Mouse (Mus musculus): Measurements from ENCODE around the gene Slc9a3. TPM values are rescaled to one million over a fixed set of nuclear protein-coding genes. Genes with fewer than 3 reads are reported as not detected.

The Slc9a3 gene
- polyA plus RNA-seq, 1 experiment from 2014 or later: not detected

- ATAC-seq (ENCODE audit: insufficient number of reproducible peaks, insufficient read depth, low FRiP score, low read depth): no peak; the same call in 1 of the 2 replicates
- no peak overlapping the region for H3K27ac ChIP-seq (ENCODE audit: low read length)
- 0 out of 2 replicates have a peak, but pooled peaks cover 4% of the 10 kb centered on the region for H3K4me1 ChIP-seq (ENCODE audit: control insufficient read depth, insufficient read depth, low read length)
- peaks cover 8% of the 10 kb centered on the region; the same call in 1 of the 2 replicates for H3K36me3 ChIP-seq (ENCODE audit: control insufficient read depth, insufficient read depth, low read length)
- peak overlapping the region; percentile 44 for H3K4me3 ChIP-seq (ENCODE audit: low read depth, low read length)
- no peaks in the 10 kb centered on the region for H3K9me3 ChIP-seq (ENCODE audit: control insufficient read depth, low read depth, low read length)
- H3K4me2 ChIP-seq (replicated peaks; ENCODE audit: low read depth, low read length): peak overlapping the region; percentile 37
- H3K27me3 ChIP-seq (ENCODE audit: control insufficient read depth, insufficient read depth, low read length): no peaks in the 10 kb centered on the region
- WGBS: 14% methylated on average over 9 of the region's 9 CpGs
- no peak overlapping the region for H3K9ac ChIP-seq (replicated peaks; ENCODE audit: low read depth, low read length)
Observed at GRCm38 (mm10) chr13:74167057-74167413, 45.8 kb downstream of the Slc9a3 start.

GRCm38 (mm10) chr13:74167492-74167891, 46.2 kb downstream of the Slc9a3 start:
- peaks cover 11% of the 10 kb centered on the region; the same call in 1 of the 2 replicates for H3K36me3 ChIP-seq (ENCODE audit: control insufficient read depth, insufficient read depth, low read length)
- WGBS: 78% methylated on average over 2 of the region's 2 CpGs
- H3K27ac ChIP-seq (ENCODE audit: low read length): no peak overlapping the region
- no peaks in the 10 kb centered on the region for H3K9me3 ChIP-seq (ENCODE audit: control insufficient read depth, low read depth, low read length)
- ATAC-seq (ENCODE audit: insufficient number of reproducible peaks, insufficient read depth, low FRiP score, low read depth): no peak
- H3K9ac ChIP-seq (replicated peaks; ENCODE audit: low read depth, low read length): no peak overlapping the region
- H3K4me2 ChIP-seq (replicated peaks; ENCODE audit: low read depth, low read length): peak overlapping the region; percentile 37; the same call in 1 of the 2 replicates
- 0 out of 2 replicates have a peak overlapping the region, but pooled peaks have one; percentile 44 for H3K4me3 ChIP-seq (ENCODE audit: low read depth, low read length)
- H3K4me1 ChIP-seq (ENCODE audit: control insufficient read depth, insufficient read depth, low read length): 0 out of 2 replicates have a peak, but pooled peaks cover 4% of the 10 kb centered on the region
- no peaks in the 10 kb centered on the region for H3K27me3 ChIP-seq (ENCODE audit: control insufficient read depth, insufficient read depth, low read length)

GRCm38 (mm10) chr13:74169446-74170164, 48.3 kb downstream of the Slc9a3 start:
- no peak overlapping the region for H3K27ac ChIP-seq (ENCODE audit: low read length)
- no peak overlapping the region for H3K9ac ChIP-seq (replicated peaks; ENCODE audit: low read depth, low read length)
- 81% methylated on average over 10 of the region's 10 CpGs for WGBS
- H3K36me3 ChIP-seq (ENCODE audit: control insufficient read depth, insufficient read depth, low read length): peaks cover 26% of the 10 kb centered on the region; the same call in 1 of the 2 replicates
- H3K9me3 ChIP-seq (ENCODE audit: control insufficient read depth, low read depth, low read length): no peaks in the 10 kb centered on the region
- H3K4me2 ChIP-seq (replicated peaks; ENCODE audit: low read depth, low read length): no peak overlapping the region
- H3K27me3 ChIP-seq (ENCODE audit: control insufficient read depth, insufficient read depth, low read length): no peaks in the 10 kb centered on the region
- no peak overlapping the region for H3K4me3 ChIP-seq (ENCODE audit: low read depth, low read length)
- ATAC-seq (ENCODE audit: insufficient number of reproducible peaks, insufficient read depth, low FRiP score, low read depth): no peak
- 0 out of 2 replicates have a peak, but pooled peaks cover 4% of the 10 kb centered on the region for H3K4me1 ChIP-seq (ENCODE audit: control insufficient read depth, insufficient read depth, low read length)

- no peak overlapping the region for H3K9ac ChIP-seq (replicated peaks; ENCODE audit: low read depth, low read length)
- WGBS: 94% methylated on average over 5 of the region's 5 CpGs
- ATAC-seq (ENCODE audit: insufficient number of reproducible peaks, insufficient read depth, low FRiP score, low read depth): no peak
- peaks cover 31% of the 10 kb centered on the region; the same call in 1 of the 2 replicates for H3K36me3 ChIP-seq (ENCODE audit: control insufficient read depth, insufficient read depth, low read length)
- H3K27ac ChIP-seq (ENCODE audit: low read length): no peak overlapping the region
- no peaks in the 10 kb centered on the region for H3K27me3 ChIP-seq (ENCODE audit: control insufficient read depth, insufficient read depth, low read length)
- H3K4me1 ChIP-seq (ENCODE audit: control insufficient read depth, insufficient read depth, low read length): 0 out of 2 replicates have a peak, but pooled peaks cover 2% of the 10 kb centered on the region
- no peaks in the 10 kb centered on the region for H3K9me3 ChIP-seq (ENCODE audit: control insufficient read depth, low read depth, low read length)
- no peak overlapping the region for H3K4me2 ChIP-seq (replicated peaks; ENCODE audit: low read depth, low read length)
- H3K4me3 ChIP-seq (ENCODE audit: low read depth, low read length): no peak overlapping the region
Observed at GRCm38 (mm10) chr13:74172036-74172435, 50.8 kb downstream of the Slc9a3 start.

GRCm38 (mm10) chr13:74183011-74183695, 61.9 kb downstream of the Slc9a3 start:
- Histone ChIP-seq H3K27me3 (ENCODE audit: control insufficient read depth, insufficient read depth, low read length) (no peaks in the 10 kb centered on the region), H3K9ac (replicated peaks; ENCODE audit: low read depth, low read length) (no peak overlapping the region), H3K36me3 (ENCODE audit: control insufficient read depth, insufficient read depth, low read length) (peaks cover 13% of the 10 kb centered on the region; the same call in 1 of the 2 replicates), H3K27ac (ENCODE audit: low read length) (no peak overlapping the region), H3K4me1 (ENCODE audit: control insufficient read depth, insufficient read depth, low read length) (no peaks in the 10 kb centered on the region), H3K9me3 (ENCODE audit: control insufficient read depth, low read depth, low read length) (no peaks in the 10 kb centered on the region), H3K4me2 (replicated peaks; ENCODE audit: low read depth, low read length) (no peak overlapping the region), H3K4me3 (ENCODE audit: low read depth, low read length) (no peak overlapping the region)
- ATAC-seq (ENCODE audit: insufficient number of reproducible peaks, insufficient read depth, low FRiP score, low read depth): no peak
- 90% methylated on average over 5 of the region's 5 CpGs for WGBS

GRCm38 (mm10) chr13:74192613-74193012, 71.4 kb downstream of the Slc9a3 start:
- H3K4me1 ChIP-seq (ENCODE audit: control insufficient read depth, insufficient read depth, low read length): no peaks in the 10 kb centered on the region
- 88% methylated on average over 6 of the region's 6 CpGs for WGBS
- H3K27me3 ChIP-seq (ENCODE audit: control insufficient read depth, insufficient read depth, low read length): no peaks in the 10 kb centered on the region
- no peak overlapping the region for H3K27ac ChIP-seq (ENCODE audit: low read length)
- H3K4me3 ChIP-seq (ENCODE audit: low read depth, low read length): no peak overlapping the region
- ATAC-seq (ENCODE audit: insufficient number of reproducible peaks, insufficient read depth, low FRiP score, low read depth): no peak
- no peaks in the 10 kb centered on the region for H3K9me3 ChIP-seq (ENCODE audit: control insufficient read depth, low read depth, low read length)
- H3K36me3 ChIP-seq (ENCODE audit: control insufficient read depth, insufficient read depth, low read length): peaks cover 33% of the 10 kb centered on the region
- no peak overlapping the region for H3K9ac ChIP-seq (replicated peaks; ENCODE audit: low read depth, low read length)
- no peak overlapping the region for H3K4me2 ChIP-seq (replicated peaks; ENCODE audit: low read depth, low read length)

- WGBS: 85% methylated on average over 3 of the region's 3 CpGs
- Histone ChIP-seq H3K4me1 (ENCODE audit: control insufficient read depth, insufficient read depth, low read length) (no peaks in the 10 kb centered on the region), H3K9me3 (ENCODE audit: control insufficient read depth, low read depth, low read length) (no peaks in the 10 kb centered on the region), H3K27ac (ENCODE audit: low read length) (no peak overlapping the region), H3K27me3 (ENCODE audit: control insufficient read depth, insufficient read depth, low read length) (no peaks in the 10 kb centered on the region), H3K4me3 (ENCODE audit: low read depth, low read length) (no peak overlapping the region), H3K4me2 (replicated peaks; ENCODE audit: low read depth, low read length) (no peak overlapping the region), H3K9ac (replicated peaks; ENCODE audit: low read depth, low read length) (no peak overlapping the region), H3K36me3 (ENCODE audit: control insufficient read depth, insufficient read depth, low read length) (peaks cover 34% of the 10 kb centered on the region)
- ATAC-seq (ENCODE audit: insufficient number of reproducible peaks, insufficient read depth, low FRiP score, low read depth): no peak
Observed at GRCm38 (mm10) chr13:74196451-74196850, 75.2 kb downstream of the Slc9a3 start.

GRCm38 (mm10) chr13:74208317-74208985, 87.2 kb downstream of the Slc9a3 start, which contains the start of gene Exoc3:
Exoc3 (minus strand) TSS chr13:74208732.
- H3K4me1 ChIP-seq (ENCODE audit: control insufficient read depth, insufficient read depth, low read length): peaks cover 11% of the 10 kb centered on the region; the same call in 1 of the 2 replicates
- under 1% methylated on average over 39 of the region's 39 CpGs for WGBS
- H3K4me2 ChIP-seq (replicated peaks; ENCODE audit: low read depth, low read length): peak within 1 kb of the TSS; percentile 75
- H3K9ac ChIP-seq (replicated peaks; ENCODE audit: low read depth, low read length): peak within 1 kb of the TSS; percentile 47
- peak; percentile 95 for ATAC-seq (ENCODE audit: insufficient number of reproducible peaks, insufficient read depth, low FRiP score, low read depth)
- no peaks in the 10 kb centered on the region for H3K9me3 ChIP-seq (ENCODE audit: control insufficient read depth, low read depth, low read length)
- no peaks in the 10 kb centered on the region for H3K27me3 ChIP-seq (ENCODE audit: control insufficient read depth, insufficient read depth, low read length)
- peak within 1 kb of the TSS; percentile 81 for H3K27ac ChIP-seq (ENCODE audit: low read length)
- peaks cover 11% of the 10 kb centered on the region for H3K36me3 ChIP-seq (ENCODE audit: control insufficient read depth, insufficient read depth, low read length)
- H3K4me3 ChIP-seq (ENCODE audit: low read depth, low read length): peak within 1 kb of the TSS; percentile 72

All from stomach, embryonic 14.5 days (tissue).